Mouse (Mus musculus) brown adipose tissue, adult 24 weeks (tissue): ENCODE results near the gene BC004004. TPM values are rescaled to one million over a fixed set of nuclear protein-coding genes. Genes with fewer than 3 reads are reported as not detected.
A peak's percentile ranks its signal among the peaks of the same experiment; 100 is the strongest.

Experiments
- H3K27ac ChIP-seq: fragments of 200-500 bp; replicated peaks from 2 replicates; pipeline ENCODE4 v1.5.1; 2012; ENCODE audit warnings: low read depth, mild to moderate bottlenecking, low read length
- H3K4me1 ChIP-seq: fragments of 200-500 bp; 2 replicates; pipeline ENCODE4 v1.6.1; 2012; ENCODE audit warnings: low read length, mixed read lengths; ENCODE audit not compliant: control insufficient read depth, insufficient read depth, insufficient read length
- H3K4me3 ChIP-seq: fragments of 200-500 bp; 2 replicates; pipeline ENCODE4 v1.5.1; 2012; ENCODE audit warnings: low read depth, mild to moderate bottlenecking, low read length, moderate library complexity; ENCODE audit not compliant: insufficient read depth
- polyA plus RNA-seq: library from polyadenylated mRNA; stranded (reverse); fragments of >200 nt; gene quantifications from 2 replicates; pipeline ENCODE4 v1.2.4, GENCODE M21; 2012; ENCODE audit not compliant: missing spikeins, insufficient read depth, insufficient read length

The BC004004 gene
- polyA plus RNA-seq, 1 experiment, result 221 TPM

- Histone ChIP-seq H3K4me1 (peaks cover 11% of the 10 kb centered on the region), H3K27ac (peak overlapping the region; percentile 87), H3K4me3 (no peak overlapping the region)
Measured at GRCm38 (mm10) chr17:29355461-29355840, 86.9 kb downstream of the BC004004 start.

GRCm38 (mm10) chr17:29355841-29356478, 87.4 kb downstream of the BC004004 start:
- Histone ChIP-seq H3K27ac (peak overlapping the region; percentile 87), H3K4me1 (peaks cover 11% of the 10 kb centered on the region), H3K4me3 (peak overlapping the region; percentile 27)

DNA sequence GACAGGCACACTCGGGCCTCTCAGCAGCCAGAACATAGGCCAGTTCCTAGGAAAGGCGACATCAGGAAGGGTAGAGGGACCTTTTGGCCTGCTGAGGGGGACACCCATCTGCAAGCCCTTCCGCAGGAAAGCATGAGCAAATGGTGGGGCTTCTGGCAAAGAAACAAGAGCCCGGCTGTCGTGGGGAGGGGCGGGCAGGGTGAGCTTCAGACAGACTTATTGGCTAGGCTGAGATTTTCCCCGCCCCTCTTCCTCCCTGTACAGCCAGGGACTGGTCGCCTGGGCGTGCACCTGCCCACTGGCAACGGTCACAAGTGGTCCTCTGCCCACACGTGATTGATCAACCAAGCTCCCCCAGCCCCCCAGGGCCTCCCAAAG, 87.9 kb downstream of the BC004004 start:
- H3K4me1 ChIP-seq, result peaks cover 11% of the 10 kb centered on the region
- peak overlapping the region; percentile 87 for H3K27ac ChIP-seq
- peak overlapping the region; percentile 47 for H3K4me3 ChIP-seq

- Histone ChIP-seq H3K27ac (peak overlapping the region; percentile 87; the same call in 1 of the 2 replicates), H3K4me3 (peak overlapping the region; percentile 47)
Measured at GRCm38 (mm10) chr17:29356882-29357281, 88.3 kb downstream of the BC004004 start.

DNA sequence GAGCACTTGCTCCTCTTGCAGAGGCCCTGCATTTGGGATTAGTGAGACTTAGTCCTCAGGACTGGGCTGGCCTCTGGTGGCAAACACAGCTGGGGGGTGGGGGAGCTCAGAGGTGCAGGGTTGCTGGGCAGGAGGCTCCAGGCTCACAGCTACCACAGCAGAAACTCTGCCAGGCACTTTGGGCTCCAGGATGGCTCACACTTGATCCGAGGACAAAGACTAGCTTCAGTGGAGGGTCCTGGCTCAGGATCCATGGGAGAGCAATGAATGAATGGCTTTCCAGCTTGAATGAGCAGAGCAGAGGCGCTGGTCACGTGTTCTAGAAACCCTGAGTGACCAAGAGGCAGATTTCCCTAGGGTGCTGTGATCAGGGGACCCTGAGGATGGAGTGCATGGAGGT, 90.3 kb downstream of the BC004004 start:
- Histone ChIP-seq H3K27ac (no peak overlapping the region), H3K4me3 (no peak overlapping the region), H3K4me1 (peaks cover 11% of the 10 kb centered on the region)

More at GRCm38 (mm10) chr17:29356882-29357281, 88.3 kb downstream of the BC004004 start:
- H3K4me1 ChIP-seq, result peaks cover 11% of the 10 kb centered on the region

GRCm38 (mm10) chr17:29360761-29361221, 92.2 kb downstream of the BC004004 start, which contains the start of gene Fgd2:
Gene Fgd2 (plus strand): TSS chr17:29360914.
- peak within 1 kb of the TSS; percentile 41 for H3K4me3 ChIP-seq
- 0 out of 2 replicates have a peak within 1 kb of the TSS, but pooled peaks have one; percentile 38 for H3K27ac ChIP-seq
- peaks cover 9% of the 10 kb centered on the region; the same call in 1 of the 2 replicates for H3K4me1 ChIP-seq

DNA sequence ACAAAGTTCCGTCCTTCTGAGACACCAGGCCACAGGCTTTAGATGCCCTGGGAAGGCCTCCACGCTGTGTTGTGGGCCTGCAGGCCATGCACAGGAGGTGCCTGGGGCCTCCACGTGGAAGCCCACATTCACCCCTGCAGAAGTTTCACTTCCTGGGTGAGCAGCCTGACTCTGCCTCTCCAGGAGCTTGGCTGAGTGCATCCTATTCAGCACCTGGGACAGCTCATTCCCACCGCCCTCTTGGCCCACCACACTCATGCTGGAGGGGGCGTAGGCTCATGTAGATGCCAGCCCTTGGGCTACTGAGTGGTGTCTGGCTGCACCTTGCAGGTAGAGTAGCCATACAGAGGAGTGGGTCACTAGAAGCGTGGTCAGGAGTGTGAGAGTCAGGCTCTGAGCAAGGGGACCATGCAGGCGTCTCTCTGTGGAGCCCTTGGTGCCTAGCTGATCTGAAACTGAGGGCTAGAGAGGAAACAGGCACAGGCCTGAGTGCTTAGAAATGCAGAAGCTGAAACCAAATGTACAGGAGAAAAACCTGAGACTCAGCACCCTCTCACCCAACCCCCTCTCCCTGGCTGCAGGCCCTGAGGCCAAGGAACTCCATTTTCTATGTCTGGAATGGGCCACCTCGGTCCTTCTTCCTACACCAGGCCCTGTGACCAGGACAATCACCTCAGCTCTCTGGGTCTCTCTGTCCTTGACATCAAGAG, 93.5 kb downstream of the BC004004 start:
- Histone ChIP-seq H3K27ac (no peak overlapping the region), H3K4me3 (peak overlapping the region; percentile 41), H3K4me1 (0 out of 2 replicates have a peak, but pooled peaks cover 2% of the 10 kb centered on the region)

GRCm38 (mm10) chr17:29363109-29363508, 94.5 kb downstream of the BC004004 start:
- Histone ChIP-seq H3K4me1 (0 out of 2 replicates have a peak, but pooled peaks cover 2% of the 10 kb centered on the region), H3K4me3 (no peak overlapping the region), H3K27ac (no peak overlapping the region)

Other genes with a start within 250 kb of the BC004004 start
- gene Srsf3, start 236.2 kb upstream of the BC004004 start, polyA plus RNA-seq, result 105 and 132 TPM in 2 replicates
- 36.2 and 74.0 TPM in 2 replicates for gene Cdkn1a, start 177.8 kb upstream of the BC004004 start, polyA plus RNA-seq
- gene Rab44, start 154.6 kb upstream of the BC004004 start, polyA plus RNA-seq, result 0.32 TPM in 1 of 2 replicates, not detected in the other
- gene Cpne5, start 30.6 kb upstream of the BC004004 start, polyA plus RNA-seq, result not detected in 2 replicates
- 20.1 and 20.9 TPM in 2 replicates for gene Ppil1, start 4.6 kb upstream of the BC004004 start, polyA plus RNA-seq
- gene Pi16, start 48.9 kb downstream of the BC004004 start, polyA plus RNA-seq, result 32.6 and 73.5 TPM in 2 replicates
- 261 and 305 TPM in 2 replicates for gene Mtch1, start 79.1 kb downstream of the BC004004 start, polyA plus RNA-seq
- gene Fgd2, start 92.1 kb downstream of the BC004004 start, polyA plus RNA-seq, result 2.1 and 3.4 TPM in 2 replicates
- gene Pim1, start 222.0 kb downstream of the BC004004 start, polyA plus RNA-seq, result 77.0 and 152 TPM in 2 replicates